Mouse (Mus musculus) embryonic fibroblast, embryonic 13.5 days (primary cell): ENCODE measurements at regions not wholly inside any gene's neighbourhood (a gene's known extent, or its start where the extent isn't known, plus 50 kb on each side); places are given as distances from the start of the nearest gene placed in this dataset.

Source experiments
- CTCF ChIP-seq: IDR thresholded peaks from 2 replicates; pipeline ENCODE4 v1.5.1; 2011; ENCODE audit warnings: mild to moderate bottlenecking, control low read depth, low read length, moderate library complexity, borderline replicate concordance; ENCODE audit not compliant: insufficient read depth
- POLR2A ChIP-seq: IDR thresholded peaks from 2 replicates; pipeline ENCODE4 v1.6.1; 2011; ENCODE audit warnings: low read depth, mild to moderate bottlenecking, control low read depth, low read length, moderate library complexity

DNA sequence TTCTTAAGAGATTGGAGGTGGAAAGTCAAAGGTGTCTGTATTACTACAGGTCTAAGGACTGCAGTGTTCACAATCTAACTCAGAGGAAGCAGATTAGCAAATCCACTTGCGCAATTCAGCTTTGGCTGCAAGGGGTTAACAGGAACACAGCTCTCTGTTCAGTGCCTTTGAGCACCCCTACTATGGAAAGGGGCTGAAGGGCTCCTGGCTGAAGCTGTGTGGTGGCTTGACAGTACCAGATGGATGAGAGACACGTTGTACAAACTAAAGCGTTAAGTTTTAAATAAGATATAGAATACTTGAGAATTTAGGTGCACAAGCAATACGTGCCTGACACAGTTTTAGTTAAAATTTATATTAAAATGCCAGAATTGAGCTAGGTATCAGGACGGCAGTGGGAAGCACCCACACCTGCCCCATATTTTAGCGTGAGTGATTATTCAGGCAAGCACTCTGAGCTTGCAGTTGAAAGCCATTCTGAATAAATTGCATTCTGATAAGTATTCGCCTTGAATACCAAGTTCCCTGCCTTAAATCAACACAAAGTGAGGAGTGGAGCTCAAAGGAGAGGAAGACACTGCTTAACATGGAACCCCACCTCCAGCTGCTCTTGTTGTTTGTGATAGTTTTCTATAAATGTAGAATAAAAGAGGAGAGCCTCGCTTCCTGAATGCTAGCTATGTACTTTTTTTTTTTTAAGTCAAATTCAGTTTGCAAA, 223.1 kb upstream of the Adamts16 start:
- TF ChIP-seq POLR2A (no peak), CTCF (no peak)
